Mouse (Mus musculus) monocyte, adult 59 days (primary cell): ENCODE data around the gene Nufip1. TPM values are rescaled to one million over a fixed set of nuclear protein-coding genes. Genes with fewer than 3 reads are reported as not detected.

Source experiments
- total RNA-seq, 2 experiments: library from RNA; stranded (reverse); gene quantifications; one replicate each; pipeline ENCODE4 v1.2.4; 2023

The Nufip1 gene
- total RNA-seq, result 10 to 100 TPM; 11.7 to 11.9 TPM

GRCm38 (mm10) chr14:76110396-76111221 is at the start of gene Nufip1, which contains the start of gene Gpalpp1:
Nufip1 (plus strand) TSS chr14:76110891.
Gpalpp1 (minus strand) TSS chr14:76110760.

Other genes starting within 250 kb of the Nufip1 start
- gene Kctd4, start 155.9 kb upstream of the Nufip1 start, total RNA-seq, result not detected
- 10 to 100 TPM; 19.8 to 22.4 TPM for gene Gtf2f2, start 100.0 kb upstream of the Nufip1 start, total RNA-seq
- gene Gpalpp1, start 131 bp upstream of the Nufip1 start, total RNA-seq, result 10 to 100 TPM; 18.3 to 20.9 TPM